Mouse (Mus musculus) adrenal gland, postnatal 14 days (tissue): ENCODE data around the gene S100a14. TPM values are rescaled to one million over a fixed set of nuclear protein-coding genes. Genes with fewer than 3 reads are reported as not detected.

Source experiments
- DNase-seq: peaks from one replicate; pipeline ENCODE4 v3.0.0; 2021; ENCODE audit warnings: mixed read lengths
- long read RNA-seq, 2 experiments: library from polyadenylated mRNA; stranded (forward); transcript quantifications; one replicate each; pipeline ENCODE4 v2.0.0; 2021
- total RNA-seq: library from RNA; stranded (reverse); gene quantifications from 2 replicates; pipeline ENCODE4 v1.2.3, GENCODE M21; 2021

S100a14 gene
- 0.56 and 0.85 TPM in 2 replicates for total RNA-seq
- long read RNA-seq, experiment 1 = 0 reads
- long read RNA-seq, experiment 2 = 0 reads

- DNase-seq = no peak
Observed at GRCm38 (mm10) chr3:90526580-90526979, at the start of gene S100a14. TSS of gene S100a14 (plus strand) at chr3:90526856.

GRCm38 (mm10) chr3:90486998-90487397 is 39.7 kb upstream of the S100a14 start:
- no peak for DNase-seq

GRCm38 (mm10) chr3:90488576-90488975 is 38.1 kb upstream of the S100a14 start:
- no peak for DNase-seq

- peak; percentile 97 for DNase-seq
Observed at GRCm38 (mm10) chr3:90490696-90491256, 35.9 kb upstream of the S100a14 start, which contains the start of gene Snapin. TSS of gene Snapin (minus strand) at chr3:90491033.

- peak; percentile 50 for DNase-seq
Observed at GRCm38 (mm10) chr3:90491350-90491749, 35.3 kb upstream of the S100a14 start.

GRCm38 (mm10) chr3:90493831-90494540 is 32.7 kb upstream of the S100a14 start:
- DNase-seq = no peak

GRCm38 (mm10) chr3:90495850-90496525 is 30.7 kb upstream of the S100a14 start:
- no peak for DNase-seq

GRCm38 (mm10) chr3:90497597-90497996 is 29.1 kb upstream of the S100a14 start:
- DNase-seq = no peak

GRCm38 (mm10) chr3:90503444-90503843 is 23.2 kb upstream of the S100a14 start:
- DNase-seq = no peak

GRCm38 (mm10) chr3:90505216-90505615 is 21.4 kb upstream of the S100a14 start:
- no peak for DNase-seq

- no peak for DNase-seq
Observed at GRCm38 (mm10) chr3:90506362-90506761, 20.3 kb upstream of the S100a14 start.

GRCm38 (mm10) chr3:90508287-90508949 is 18.2 kb upstream of the S100a14 start:
- no peak for DNase-seq

GRCm38 (mm10) chr3:90508950-90509746 is 17.5 kb upstream of the S100a14 start, which contains the start of gene Chtop:
TSS of gene Chtop (minus strand) at chr3:90509498.
- DNase-seq = peak; percentile 100

GRCm38 (mm10) chr3:90509747-90510123 is 16.9 kb upstream of the S100a14 start:
- DNase-seq = no peak

GRCm38 (mm10) chr3:90512276-90512675 is 14.4 kb upstream of the S100a14 start:
- no peak for DNase-seq

GRCm38 (mm10) chr3:90512948-90513642 is 13.6 kb upstream of the S100a14 start:
- DNase-seq = no peak

- peak; percentile 88 for DNase-seq
Observed at GRCm38 (mm10) chr3:90513796-90514590, 12.7 kb upstream of the S100a14 start, which contains the start of the genes S100a1 and S100a13. TSS of gene S100a1 (minus strand) at chr3:90514392. TSS of gene S100a13 (plus strand) at chr3:90514435.

GRCm38 (mm10) chr3:90514691-90515090 is 12.0 kb upstream of the S100a14 start:
- DNase-seq = peak; percentile 84

GRCm38 (mm10) chr3:90515242-90515641 is 11.4 kb upstream of the S100a14 start:
- DNase-seq = peak; percentile 62

- no peak for DNase-seq
Observed at GRCm38 (mm10) chr3:90515789-90516188, 10.9 kb upstream of the S100a14 start.
